Mouse (Mus musculus) G1E-ER4 (cell line): Measurements from ENCODE around the gene Dcst1. TPM values are rescaled to one million over a fixed set of nuclear protein-coding genes. Genes with fewer than 3 reads are reported as not detected.

Experiments
- GATA1 ChIP-seq: IDR thresholded peaks from one replicate; pipeline ENCODE4 v1.8.0; 2012; ENCODE audit warnings: low read length, inconsistent platforms
- polyA plus RNA-seq: library from polyadenylated mRNA; stranded (reverse); fragments of >175 nt; gene quantifications from 2 replicates; pipeline ENCODE4 v1.2.3, GENCODE M21; 2012

Gene Dcst1
- polyA plus RNA-seq, 1 experiment = not detected

DNA sequence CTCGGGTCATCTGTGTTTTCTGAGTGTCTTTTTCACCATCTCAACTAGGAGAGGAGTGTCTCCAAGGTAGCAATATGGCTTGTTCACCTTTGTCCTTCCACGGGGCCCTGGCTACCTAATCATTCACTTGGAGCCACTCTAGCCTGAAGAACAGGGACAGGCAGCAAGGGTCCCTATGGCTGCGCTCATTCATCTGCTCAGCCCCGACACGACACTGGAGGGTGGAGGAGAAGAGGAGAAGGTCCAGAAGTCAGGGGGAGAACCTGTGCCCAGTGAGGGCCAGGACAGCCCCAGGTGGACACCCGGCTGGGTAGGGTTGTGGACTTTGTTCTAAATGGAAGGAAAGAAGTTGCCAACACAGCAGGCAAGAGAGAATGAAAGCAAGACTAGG is 9.5 kb downstream of the Dcst1 start:
- TF ChIP-seq GATA1 = no peak

DNA sequence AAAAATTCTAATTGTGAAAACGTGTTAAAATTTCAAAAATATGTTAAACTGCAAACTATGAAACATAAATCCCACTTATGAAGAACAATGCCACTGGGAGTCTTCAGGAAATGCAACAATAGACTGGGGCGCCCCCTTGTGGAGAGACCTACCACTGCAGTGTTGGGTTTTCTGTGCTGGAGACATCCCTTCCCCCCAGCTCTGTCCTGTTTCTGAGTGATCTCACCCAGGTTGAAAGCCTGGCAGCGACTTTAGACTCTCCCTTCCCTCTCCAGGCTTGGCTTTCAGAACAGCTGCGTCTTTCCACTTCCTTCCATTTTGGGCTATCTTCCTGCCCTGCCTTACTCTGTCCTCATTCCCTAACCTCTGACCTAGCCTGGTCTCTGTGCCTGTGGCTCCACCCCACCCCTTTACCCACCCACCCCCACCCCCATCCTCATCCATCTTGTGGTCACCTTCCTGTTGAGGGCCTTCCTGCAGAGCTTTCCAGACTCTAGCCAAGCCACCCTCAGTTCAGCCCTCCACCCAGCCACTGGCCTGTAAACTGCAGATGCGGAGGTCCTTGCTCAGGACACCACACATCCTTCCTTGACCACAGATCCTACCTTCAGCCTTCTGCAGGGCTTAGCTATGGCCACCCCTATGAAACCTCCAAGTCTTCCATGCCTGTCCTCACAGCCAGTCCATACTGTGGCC is 10.1 kb downstream of the Dcst1 start:
- TF ChIP-seq GATA1 = no peak

DNA sequence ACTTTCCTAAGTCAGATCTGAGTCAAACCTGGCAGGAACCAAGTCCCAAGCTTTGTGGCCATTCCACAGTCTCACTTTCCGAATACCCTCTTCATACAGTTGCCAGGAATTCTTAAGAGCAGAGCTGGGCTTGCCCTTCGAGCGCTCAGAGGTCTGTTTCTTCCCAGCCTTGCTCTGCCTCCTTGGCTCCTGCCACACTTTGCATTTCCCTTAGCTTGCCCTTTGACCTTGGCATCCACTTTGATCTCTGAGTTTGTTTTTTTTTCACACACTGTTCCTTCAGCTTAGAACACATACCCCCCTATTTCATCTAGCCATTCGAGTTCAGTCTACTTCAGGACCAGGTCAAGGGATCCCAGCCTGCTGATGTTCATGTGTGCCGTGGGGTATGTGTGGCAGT is 13.8 kb downstream of the Dcst1 start:
- no peak for TF ChIP-seq GATA1

DNA sequence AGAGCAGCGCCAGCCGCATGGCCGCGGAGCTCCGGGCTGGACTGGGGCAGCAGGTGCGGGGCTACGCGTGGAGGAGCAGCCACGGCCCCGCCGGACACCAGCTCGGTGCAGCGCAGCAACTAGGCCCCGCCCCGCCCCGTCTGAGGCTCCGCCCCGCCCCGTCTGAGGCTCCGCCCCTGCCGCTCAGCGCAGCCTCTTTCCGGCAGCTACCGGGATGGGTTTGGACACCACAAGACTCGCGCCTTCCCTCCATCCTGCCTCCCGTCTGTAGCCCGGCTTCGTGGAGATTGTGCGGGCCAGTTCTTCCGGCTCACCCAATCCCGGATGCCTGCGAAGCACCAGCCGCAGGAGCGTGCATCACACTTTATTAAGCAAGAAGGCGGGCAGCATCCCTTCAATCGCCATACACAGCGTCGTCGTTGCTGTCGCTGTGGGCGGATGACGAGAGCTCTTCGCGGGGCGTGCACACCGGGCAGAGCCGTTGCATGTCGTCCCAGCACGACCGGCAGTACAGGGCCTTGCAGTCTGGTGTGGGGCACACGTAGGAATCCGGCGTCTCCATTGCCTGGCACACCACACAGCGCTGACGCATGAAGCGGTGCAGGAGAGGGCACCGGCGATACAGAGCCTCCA is 15.1 kb downstream of the Dcst1 start, which contains the start of gene Adam15:
Gene Adam15 (minus strand): TSS at position 128 of the 633 bp plus-strand sequence.
- TF ChIP-seq GATA1 = no peak

DNA sequence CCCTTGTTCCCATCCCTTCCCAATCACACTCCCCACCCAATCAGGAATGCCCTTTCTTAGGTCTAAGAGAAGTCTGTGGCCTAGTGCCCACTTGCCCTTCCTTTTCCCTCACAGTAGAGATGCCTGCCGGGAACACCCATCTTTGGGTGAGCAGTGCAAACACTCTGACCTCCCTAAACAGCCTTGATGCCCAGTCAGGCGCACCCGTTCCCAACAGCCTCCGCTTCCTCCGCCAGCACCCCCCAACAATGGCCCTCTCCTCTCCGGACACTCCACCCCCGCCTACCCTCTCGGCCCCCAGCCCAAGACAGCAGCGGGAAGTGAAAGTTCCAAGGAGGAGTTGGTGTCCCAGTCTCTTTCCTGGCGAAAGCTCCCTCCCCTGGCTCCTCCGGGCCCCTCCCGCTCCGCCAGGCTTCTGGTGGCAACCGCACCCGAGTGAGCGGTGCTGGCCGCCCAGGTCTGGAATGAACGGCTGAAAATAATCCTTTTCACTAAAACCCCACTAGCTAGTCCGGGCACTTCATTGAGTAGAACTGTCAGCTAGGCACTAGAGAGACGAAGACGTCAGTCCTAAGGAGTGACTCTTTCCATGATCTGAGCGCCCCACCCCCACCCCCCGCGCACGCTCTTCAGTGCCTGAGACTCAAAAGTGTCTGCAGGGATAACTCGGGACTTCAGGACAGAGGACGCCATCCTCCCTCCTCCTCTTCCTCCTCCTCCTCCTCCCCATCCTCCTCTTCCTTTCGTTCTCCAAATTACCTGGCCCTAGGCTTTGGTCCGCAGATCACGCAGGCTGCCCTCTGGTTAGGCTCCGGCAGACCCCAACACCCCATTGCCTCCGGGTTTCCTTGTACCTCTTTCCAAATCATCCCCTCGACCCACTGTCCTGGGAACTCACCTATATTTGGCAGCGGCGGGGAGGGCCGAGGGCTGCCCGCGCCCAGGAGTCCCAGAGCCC is 15.9 kb downstream of the Dcst1 start:
- TF ChIP-seq GATA1 = no peak

DNA sequence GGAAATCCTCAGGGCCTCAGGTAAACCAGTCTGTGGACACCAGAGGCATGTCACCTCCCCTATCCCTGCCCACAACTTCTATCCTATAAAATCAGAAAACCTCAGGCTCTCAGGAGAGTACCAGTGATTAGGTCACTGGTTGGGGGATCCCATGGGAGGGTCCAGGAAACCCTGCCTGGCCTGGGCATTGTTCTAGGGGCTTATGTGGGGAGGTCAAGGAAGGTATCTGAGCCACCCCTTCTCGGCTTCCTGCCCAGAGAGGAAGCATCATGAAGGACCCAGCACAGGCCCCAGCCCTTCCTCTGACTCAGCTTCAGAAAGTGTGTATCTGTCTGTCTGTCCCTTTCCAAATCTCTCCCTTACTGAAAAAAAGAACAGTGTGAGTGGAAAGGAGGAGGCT is 17.1 kb downstream of the Dcst1 start:
- no peak for TF ChIP-seq GATA1

DNA sequence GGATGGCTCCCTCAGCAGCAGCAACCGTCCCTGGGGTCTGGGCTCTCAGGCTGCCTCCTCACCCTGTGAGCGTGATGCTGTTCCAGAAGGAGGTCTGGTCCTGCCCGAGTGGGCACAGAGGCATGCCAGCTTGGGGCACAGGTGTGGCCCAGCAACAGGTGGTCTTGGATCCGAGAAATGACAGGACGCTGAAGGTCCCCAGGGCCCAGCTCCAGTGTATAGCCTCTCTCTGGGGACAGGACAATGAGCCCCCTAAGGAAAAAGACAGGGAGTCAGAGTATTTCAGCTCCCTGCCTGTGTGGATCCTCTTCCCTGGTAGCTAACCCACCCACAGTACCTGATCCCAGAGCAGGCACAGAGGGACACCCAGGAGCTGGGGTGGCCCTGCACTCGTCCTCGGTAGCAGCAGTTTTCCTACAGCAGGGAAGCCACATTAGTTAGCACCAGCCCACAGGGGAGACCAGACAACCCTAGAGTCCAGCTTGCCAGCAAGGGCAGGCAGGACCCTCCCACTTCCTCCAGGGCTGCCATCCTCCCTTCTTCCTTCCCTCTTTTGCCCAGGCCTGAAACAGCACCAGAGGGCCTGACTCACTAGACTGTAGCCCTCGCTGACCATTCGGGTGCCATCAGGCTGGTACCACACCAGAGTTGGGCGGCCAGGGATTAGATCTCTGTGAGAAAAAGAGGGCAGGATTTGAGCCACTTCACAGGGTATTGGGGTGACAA is 18.1 kb downstream of the Dcst1 start:
- no peak for TF ChIP-seq GATA1

DNA sequence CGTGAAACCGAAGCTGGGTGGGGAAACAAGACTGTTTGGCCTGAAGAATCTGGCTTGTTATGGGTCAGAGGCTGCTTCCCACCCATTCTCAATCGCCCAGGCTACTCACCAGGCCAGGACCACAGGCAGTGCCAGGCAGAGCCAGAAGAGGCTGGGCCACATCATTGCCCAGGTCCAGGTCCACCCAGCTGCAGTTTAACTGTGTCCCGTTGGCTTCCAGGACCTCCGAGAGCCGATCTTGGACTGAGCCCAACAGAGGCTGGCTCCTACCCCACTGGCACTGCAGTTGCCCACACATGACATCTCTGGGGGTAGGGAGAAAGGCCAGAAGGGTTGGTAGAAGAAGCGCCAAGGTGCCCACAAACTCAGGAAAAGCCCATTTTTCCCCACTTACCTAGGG is 21.8 kb downstream of the Dcst1 start:
- no peak for TF ChIP-seq GATA1

DNA sequence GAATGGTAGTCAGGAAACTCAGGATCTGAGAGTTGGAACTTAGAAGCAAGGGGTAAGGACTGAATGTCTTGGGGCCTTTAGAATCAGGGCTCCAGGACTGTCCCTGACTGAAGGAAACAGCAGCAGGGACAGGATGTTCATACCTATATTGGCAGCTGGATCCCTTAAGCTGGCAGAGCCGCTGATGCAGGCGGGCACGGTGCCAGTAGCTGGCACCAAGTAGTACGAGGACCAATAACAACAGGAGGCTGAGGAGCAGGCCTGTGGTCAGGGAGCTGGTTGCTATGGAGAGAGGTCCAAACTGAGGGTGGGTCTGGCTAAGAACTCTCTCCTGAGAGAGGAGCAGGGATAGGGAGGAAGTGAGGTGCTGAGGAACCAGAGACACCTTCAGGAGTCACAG is 23.3 kb downstream of the Dcst1 start:
- TF ChIP-seq GATA1 = no peak

DNA sequence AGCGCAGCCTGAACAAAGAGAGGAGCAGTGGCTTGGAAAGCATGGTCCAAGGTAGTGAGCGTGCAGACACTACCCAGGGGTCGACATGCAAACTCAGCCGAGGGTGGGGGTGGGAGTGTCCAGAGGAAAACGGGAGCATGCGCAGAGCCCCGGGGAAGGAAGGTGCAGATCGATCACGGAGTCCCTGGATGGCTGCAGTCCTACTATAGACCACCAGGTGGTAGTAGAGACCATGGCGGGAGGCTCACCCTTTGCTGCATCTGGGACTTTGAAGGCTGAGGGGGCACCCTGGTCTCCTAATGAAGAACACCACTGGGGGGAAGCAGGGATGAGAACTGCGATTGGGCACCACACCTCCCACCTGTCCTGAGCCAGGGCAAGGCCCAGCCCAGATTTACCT is 24.6 kb downstream of the Dcst1 start:
- TF ChIP-seq GATA1 = no peak

DNA sequence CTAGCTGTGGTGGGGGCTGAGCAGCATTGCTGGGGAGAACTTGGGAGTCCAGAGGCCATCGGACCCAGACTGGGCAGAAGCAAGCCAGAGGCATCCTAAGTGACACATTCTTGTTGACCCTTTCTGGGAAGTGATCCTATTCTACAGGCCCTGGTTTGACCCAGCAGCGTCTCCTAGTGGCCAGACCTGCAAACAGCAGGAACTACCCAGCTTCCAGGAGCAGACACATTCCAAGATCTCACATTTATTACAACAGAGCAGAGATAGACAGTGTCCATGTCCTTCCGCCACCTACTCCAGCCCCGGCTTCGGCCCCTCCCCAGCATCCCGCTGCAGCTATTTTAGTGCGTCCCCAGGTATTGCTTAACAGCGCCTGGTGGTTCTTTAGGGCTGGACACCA is 25.6 kb downstream of the Dcst1 start:
- no peak for TF ChIP-seq GATA1

DNA sequence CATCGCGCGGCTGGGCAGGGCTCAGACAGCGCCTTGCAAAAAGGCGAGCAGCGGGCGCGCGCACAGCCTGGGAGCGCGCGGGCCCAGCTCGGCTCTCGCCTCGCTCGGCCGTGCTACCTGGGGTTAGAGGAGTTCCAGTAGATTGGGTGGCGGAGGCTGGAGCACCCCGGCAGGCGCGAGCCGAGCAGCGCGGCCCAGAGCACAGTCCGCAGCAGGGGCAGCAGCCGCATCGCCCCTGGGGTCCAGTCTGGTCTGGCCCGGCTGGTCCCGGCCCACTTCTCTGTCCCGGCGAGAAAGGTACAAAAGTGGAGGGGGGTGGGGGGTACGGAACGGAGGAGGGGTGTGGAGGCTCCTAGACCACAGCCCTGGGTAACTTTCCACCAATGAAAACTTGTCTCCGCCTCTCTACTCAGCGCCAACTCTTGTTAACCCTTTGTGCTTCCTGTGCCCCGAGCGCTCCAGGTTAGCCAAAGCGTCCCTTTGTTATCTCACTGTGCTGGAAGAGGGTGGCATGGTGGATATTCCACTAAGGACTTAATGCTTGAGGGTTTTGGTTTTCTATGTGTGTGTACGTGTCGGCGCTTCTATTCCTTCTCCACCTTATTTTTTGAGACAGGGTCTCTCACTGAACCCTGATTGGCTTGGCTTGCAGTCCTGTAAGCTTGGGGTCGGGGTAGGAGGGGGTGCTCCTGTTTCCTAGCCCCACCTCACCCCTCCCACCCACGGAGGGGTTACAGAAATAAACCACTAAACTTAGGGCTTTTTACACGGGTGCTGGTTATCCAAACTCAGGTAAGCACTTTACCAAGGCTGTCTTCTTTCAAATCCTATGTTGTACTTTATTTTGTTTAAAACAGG is 27.1 kb downstream of the Dcst1 start, which contains the start of gene Efna4:
Gene Efna4 (minus strand): TSS at position 308 of the 858 bp plus-strand sequence.
- no peak for TF ChIP-seq GATA1

DNA sequence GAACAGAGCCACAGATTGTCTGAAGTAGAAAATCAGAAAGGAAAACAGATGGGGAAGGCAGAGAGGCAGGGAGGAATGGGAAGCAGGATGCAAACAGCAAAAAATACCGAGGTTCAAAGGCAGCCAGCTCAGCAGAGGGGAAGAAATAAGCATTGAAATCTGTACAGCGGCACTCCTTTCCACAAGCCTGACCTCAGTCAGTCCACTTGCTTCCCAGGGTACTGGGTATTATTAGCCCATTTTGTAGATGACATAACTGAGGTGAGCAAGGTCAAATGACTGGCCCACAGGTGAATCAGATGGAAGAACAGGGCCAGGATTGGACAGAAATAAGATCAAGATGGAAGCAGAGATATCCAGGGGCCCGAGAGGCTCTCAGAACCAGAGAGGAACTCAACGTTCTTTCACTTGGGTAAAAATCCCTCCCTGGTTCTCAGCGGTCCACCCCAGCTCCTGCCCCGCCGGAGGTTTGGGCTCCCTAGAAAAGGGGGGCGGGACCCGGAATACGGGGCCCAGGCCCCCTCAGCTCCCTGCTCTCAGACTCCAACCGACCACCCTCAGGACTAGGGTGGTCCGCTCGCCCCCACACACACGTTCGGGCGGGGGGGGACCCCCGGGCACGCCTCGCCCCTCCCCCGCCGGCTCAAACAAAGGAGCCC is 27.9 kb downstream of the Dcst1 start:
- no peak for TF ChIP-seq GATA1

DNA sequence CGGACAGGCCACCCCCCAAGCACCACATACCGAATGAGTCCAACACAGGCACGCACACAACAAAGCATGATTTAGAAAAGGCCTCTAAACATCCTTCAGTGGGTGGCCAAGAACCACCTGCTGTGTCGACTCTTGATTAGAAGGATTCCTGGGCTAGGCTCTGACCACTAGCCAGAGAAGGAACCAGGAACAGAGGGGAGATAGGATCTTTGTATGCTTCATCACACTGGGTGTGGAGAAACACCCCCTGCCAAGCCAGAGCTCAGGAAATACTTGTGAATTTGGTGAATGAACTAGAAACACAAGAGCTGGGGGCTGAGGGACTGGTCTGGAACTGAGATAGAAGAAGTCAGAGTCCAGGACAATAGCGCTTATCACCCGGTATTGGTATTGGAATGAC is 28.5 kb downstream of the Dcst1 start:
- TF ChIP-seq GATA1 = no peak
